Mouse (Mus musculus): Measurements from ENCODE around the gene Trim7. TPM values are rescaled to one million over a fixed set of nuclear protein-coding genes. Genes with fewer than 3 reads are reported as not detected.

Trim7 gene
- polyA plus RNA-seq, 1 experiment, result 13.0 TPM

DNA sequence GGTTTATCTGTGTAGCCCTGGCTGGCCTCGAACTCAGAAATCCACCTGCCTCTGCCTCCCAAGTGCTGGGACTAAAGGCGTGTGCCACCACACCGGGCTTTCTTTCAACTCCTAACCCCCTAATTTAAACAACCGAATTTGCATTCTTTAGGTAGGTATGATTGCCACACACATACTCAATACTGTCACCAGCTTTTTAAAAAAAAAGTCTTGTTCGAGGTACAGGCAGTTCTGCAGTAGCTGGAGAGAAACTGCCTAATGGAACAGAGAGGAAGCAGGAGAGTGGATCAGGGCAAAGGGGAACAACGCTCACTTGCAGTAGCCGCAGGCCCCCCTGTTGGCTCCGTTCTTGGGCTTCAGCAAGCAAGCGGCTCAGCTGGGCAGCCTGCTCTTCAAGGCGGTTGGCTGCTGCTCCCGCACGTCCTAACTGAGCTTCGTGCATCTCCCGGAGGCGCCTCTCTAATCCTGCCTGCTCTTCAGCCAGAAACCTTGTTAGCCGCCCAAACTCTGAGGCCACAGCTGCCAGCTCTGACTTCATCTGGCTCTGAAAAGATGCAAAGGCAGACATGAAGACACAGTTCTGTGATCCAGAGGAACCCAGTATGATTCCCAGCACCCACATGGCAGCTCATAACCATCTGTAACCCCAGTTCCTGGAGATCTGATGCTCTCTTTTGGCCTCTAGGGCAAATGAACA, 17.1 kb upstream of the Trim7 start:
- Histone ChIP-seq H3K27me3 (ENCODE audit: control insufficient read depth, insufficient read depth, low read length) (no peaks in the 10 kb centered on the region), H3K4me1 (replicated peaks; ENCODE audit: control insufficient read depth, insufficient read depth, low read length) (no peaks in the 10 kb centered on the region), H3K4me3 (ENCODE audit: control insufficient read depth, insufficient read depth, low read length) (no peak overlapping the region), H3K27ac (ENCODE audit: control insufficient read depth, insufficient read depth, low read length) (no peak overlapping the region), H3K36me3 (ENCODE audit: control insufficient read depth, insufficient read depth, low read length) (peaks cover 77% of the 10 kb centered on the region)
- no peak for TF ChIP-seq POLR2A (IDR thresholded peaks at IDR 0.05; ENCODE audit: control insufficient read depth, extremely low read depth, insufficient read depth, low read length, poor library complexity)
- TF ChIP-seq CTCF (IDR thresholded peaks at IDR 0.05; ENCODE audit: borderline replicate concordance, control insufficient read depth, extremely low read depth, insufficient read depth, low read length, poor library complexity), result no peak
- DNase-seq, result no peak
- WGBS, result 92% methylated on average over 16 of the region's 16 CpGs

- WGBS, result 93% methylated on average over 4 of the region's 4 CpGs
- no peak for DNase-seq
- peaks cover 71% of the 10 kb centered on the region for H3K36me3 ChIP-seq (ENCODE audit: control insufficient read depth, insufficient read depth, low read length)
- no peaks in the 10 kb centered on the region for H3K27me3 ChIP-seq (ENCODE audit: control insufficient read depth, insufficient read depth, low read length)
- H3K27ac ChIP-seq (ENCODE audit: control insufficient read depth, insufficient read depth, low read length), result no peak overlapping the region
- no peak for TF ChIP-seq CTCF (IDR thresholded peaks at IDR 0.05; ENCODE audit: borderline replicate concordance, control insufficient read depth, extremely low read depth, insufficient read depth, low read length, poor library complexity)
- no peak for TF ChIP-seq POLR2A (IDR thresholded peaks at IDR 0.05; ENCODE audit: control insufficient read depth, extremely low read depth, insufficient read depth, low read length, poor library complexity)
- no peaks in the 10 kb centered on the region for H3K4me1 ChIP-seq (replicated peaks; ENCODE audit: control insufficient read depth, insufficient read depth, low read length)
- H3K4me3 ChIP-seq (ENCODE audit: control insufficient read depth, insufficient read depth, low read length), result no peak overlapping the region
Measured at GRCm38 (mm10) chr11:48809434-48809830, 16.5 kb upstream of the Trim7 start.

- 78% methylated on average over 2 of the region's 2 CpGs for WGBS
- no peak for DNase-seq
- H3K4me3 ChIP-seq (ENCODE audit: control insufficient read depth, insufficient read depth, low read length), result no peak overlapping the region
- no peaks in the 10 kb centered on the region for H3K27me3 ChIP-seq (ENCODE audit: control insufficient read depth, insufficient read depth, low read length)
- H3K4me1 ChIP-seq (replicated peaks; ENCODE audit: control insufficient read depth, insufficient read depth, low read length), result no peaks in the 10 kb centered on the region
- peaks cover 64% of the 10 kb centered on the region for H3K36me3 ChIP-seq (ENCODE audit: control insufficient read depth, insufficient read depth, low read length)
- TF ChIP-seq POLR2A (IDR thresholded peaks at IDR 0.05; ENCODE audit: control insufficient read depth, extremely low read depth, insufficient read depth, low read length, poor library complexity), result no peak
- no peak for TF ChIP-seq CTCF (IDR thresholded peaks at IDR 0.05; ENCODE audit: borderline replicate concordance, control insufficient read depth, extremely low read depth, insufficient read depth, low read length, poor library complexity)
- H3K27ac ChIP-seq (ENCODE audit: control insufficient read depth, insufficient read depth, low read length), result no peak overlapping the region
Measured at GRCm38 (mm10) chr11:48810142-48810541, 15.8 kb upstream of the Trim7 start.

- DNase-seq, result no peak
- no peak overlapping the region for H3K4me3 ChIP-seq (ENCODE audit: control insufficient read depth, insufficient read depth, low read length)
- no peaks in the 10 kb centered on the region for H3K27me3 ChIP-seq (ENCODE audit: control insufficient read depth, insufficient read depth, low read length)
- no peak overlapping the region for H3K27ac ChIP-seq (ENCODE audit: control insufficient read depth, insufficient read depth, low read length)
- TF ChIP-seq CTCF (IDR thresholded peaks at IDR 0.05; ENCODE audit: borderline replicate concordance, control insufficient read depth, extremely low read depth, insufficient read depth, low read length, poor library complexity) (no peak), POLR2A (IDR thresholded peaks at IDR 0.05; ENCODE audit: control insufficient read depth, extremely low read depth, insufficient read depth, low read length, poor library complexity) (no peak)
- H3K36me3 ChIP-seq (ENCODE audit: control insufficient read depth, insufficient read depth, low read length), result peaks cover 28% of the 10 kb centered on the region
- H3K4me1 ChIP-seq (replicated peaks; ENCODE audit: control insufficient read depth, insufficient read depth, low read length), result peaks cover 10% of the 10 kb centered on the region
Measured at GRCm38 (mm10) chr11:48813782-48814181, 12.2 kb upstream of the Trim7 start.

- H3K27me3 ChIP-seq (ENCODE audit: control insufficient read depth, insufficient read depth, low read length), result no peaks in the 10 kb centered on the region
- H3K36me3 ChIP-seq (ENCODE audit: control insufficient read depth, insufficient read depth, low read length), result peaks cover 15% of the 10 kb centered on the region
- no peak overlapping the region for H3K27ac ChIP-seq (ENCODE audit: control insufficient read depth, insufficient read depth, low read length)
- TF ChIP-seq CTCF (IDR thresholded peaks at IDR 0.05; ENCODE audit: borderline replicate concordance, control insufficient read depth, extremely low read depth, insufficient read depth, low read length, poor library complexity) (no peak), POLR2A (IDR thresholded peaks at IDR 0.05; ENCODE audit: control insufficient read depth, extremely low read depth, insufficient read depth, low read length, poor library complexity) (no peak)
- H3K4me1 ChIP-seq (replicated peaks; ENCODE audit: control insufficient read depth, insufficient read depth, low read length), result peaks cover 10% of the 10 kb centered on the region
- peak overlapping the region; percentile 77 for H3K4me3 ChIP-seq (ENCODE audit: control insufficient read depth, insufficient read depth, low read length)
- WGBS, result 66% methylated on average over 16 of the region's 16 CpGs
- peak; percentile 11 for DNase-seq
Measured at GRCm38 (mm10) chr11:48815851-48816250, 10.1 kb upstream of the Trim7 start.

DNA sequence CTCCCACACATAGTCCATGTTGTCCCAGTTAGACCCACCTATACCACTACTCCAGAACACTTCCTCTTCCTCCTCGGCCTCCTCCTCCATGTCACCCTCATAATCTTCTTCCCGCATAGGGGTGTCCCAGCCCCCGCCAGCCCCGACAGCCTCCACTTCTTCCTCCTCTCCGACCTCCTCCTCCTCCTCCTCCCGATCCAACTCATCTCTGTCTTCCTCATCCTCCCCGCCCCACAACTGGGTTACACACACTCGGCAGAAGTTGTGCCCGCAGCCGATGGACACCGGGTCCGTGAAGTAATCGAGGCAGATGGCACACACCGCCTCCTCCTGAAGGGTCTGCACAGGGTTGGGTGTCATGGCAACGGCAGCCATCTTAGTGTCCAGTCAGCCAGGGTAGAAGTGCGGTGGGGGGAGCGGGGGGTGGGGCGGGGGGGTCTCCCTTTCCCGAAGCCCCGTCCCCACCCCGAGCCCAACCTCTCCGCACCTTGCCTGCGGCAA, 9.6 kb upstream of the Trim7 start:
- 1% methylated on average over 23 of the region's 23 CpGs for WGBS
- TF ChIP-seq CTCF (IDR thresholded peaks at IDR 0.05; ENCODE audit: borderline replicate concordance, control insufficient read depth, extremely low read depth, insufficient read depth, low read length, poor library complexity) (no peak), POLR2A (IDR thresholded peaks at IDR 0.05; ENCODE audit: control insufficient read depth, extremely low read depth, insufficient read depth, low read length, poor library complexity) (no peak)
- Histone ChIP-seq H3K27ac (ENCODE audit: control insufficient read depth, insufficient read depth, low read length) (no peak overlapping the region), H3K36me3 (ENCODE audit: control insufficient read depth, insufficient read depth, low read length) (peaks cover 10% of the 10 kb centered on the region), H3K4me1 (replicated peaks; ENCODE audit: control insufficient read depth, insufficient read depth, low read length) (peaks cover 10% of the 10 kb centered on the region), H3K27me3 (ENCODE audit: control insufficient read depth, insufficient read depth, low read length) (no peaks in the 10 kb centered on the region), H3K4me3 (ENCODE audit: control insufficient read depth, insufficient read depth, low read length) (peak overlapping the region; percentile 77)
- no peak for DNase-seq

Data from thymus, adult 2 months (tissue).